Mouse (Mus musculus): ENCODE measurements around the gene Uvrag. TPM values are rescaled to one million over a fixed set of nuclear protein-coding genes. Genes with fewer than 3 reads are reported as not detected.

The Uvrag gene
- total RNA-seq, 2 experiments from 2014 or later, result 8.6 to 9.7 TPM

DNA sequence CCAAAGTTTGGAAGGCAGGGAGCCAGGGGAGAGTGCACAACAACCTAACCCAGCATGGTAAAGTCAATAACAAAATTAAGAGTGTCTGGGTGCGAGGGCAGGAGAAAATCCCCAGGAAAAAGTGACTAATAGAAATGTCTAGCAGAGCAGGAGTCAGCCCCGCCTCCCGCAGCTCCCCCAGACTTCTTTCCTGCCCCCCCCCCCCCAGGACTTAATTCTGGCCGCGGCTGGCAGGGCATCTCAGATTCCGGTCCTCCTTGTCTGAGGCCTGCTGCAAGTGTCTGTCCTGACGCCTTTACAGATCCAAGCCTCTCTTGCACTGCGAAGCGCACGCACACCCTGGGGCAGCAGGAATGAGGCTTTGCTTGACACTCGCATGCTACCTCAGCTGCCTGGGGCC is 182.8 kb downstream of the Uvrag start:
- intact Hi-C loops (cut with DNase I), result no loop called here
- no peak for DNase-seq

DNA sequence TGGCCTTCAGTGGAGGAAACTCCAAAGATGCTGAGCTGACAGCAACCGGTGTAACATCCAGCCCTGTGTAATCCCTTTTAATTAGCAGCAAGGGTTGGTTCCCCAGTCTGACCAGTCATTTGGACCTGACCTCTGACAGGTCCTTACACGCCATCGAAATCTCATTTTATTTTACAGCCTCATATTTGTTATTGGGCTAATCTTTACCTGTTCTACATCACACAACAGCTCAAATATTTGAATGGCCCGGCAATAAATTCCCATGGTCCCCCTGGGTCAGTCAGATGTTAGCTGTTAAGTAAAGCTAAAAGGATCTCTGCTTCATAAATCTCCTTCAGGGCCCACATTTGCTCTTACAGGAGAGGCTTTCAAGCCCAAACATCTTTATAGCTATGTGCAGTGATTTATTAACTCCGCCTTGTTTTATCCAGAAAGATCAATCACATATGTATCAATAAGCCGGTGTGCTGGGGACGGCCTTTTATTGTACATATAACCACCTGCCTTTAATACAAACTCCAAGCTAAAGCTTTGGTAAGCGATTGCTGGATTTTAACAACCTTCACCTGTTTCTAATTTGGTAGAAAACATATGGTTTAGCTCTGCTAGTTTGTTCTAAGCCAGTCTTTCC is 183.7 kb downstream of the Uvrag start:
- intact Hi-C loops (cut with DNase I), result no loop called here
- DNase-seq, result no peak

DNA sequence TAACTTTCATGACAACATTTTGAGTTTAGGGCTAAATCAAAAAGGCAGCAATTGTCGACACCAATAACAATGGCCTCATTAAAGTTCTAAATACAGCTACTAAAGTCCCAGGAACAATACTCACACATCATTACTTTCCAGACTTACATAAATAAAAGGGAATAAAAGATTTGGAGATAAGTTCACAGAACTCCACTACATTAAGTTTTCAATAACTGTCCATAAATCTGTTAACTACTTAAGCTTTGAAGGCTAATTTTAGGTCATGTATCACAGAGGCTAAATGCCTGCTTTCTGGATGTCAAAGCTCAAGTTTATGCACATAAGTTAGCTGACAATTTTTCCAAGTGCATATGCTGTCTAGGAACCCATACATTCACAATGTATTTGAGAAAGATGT is 184.3 kb downstream of the Uvrag start:
- no peak for DNase-seq
- intact Hi-C loops (cut with DNase I), result no loop called here

DNA sequence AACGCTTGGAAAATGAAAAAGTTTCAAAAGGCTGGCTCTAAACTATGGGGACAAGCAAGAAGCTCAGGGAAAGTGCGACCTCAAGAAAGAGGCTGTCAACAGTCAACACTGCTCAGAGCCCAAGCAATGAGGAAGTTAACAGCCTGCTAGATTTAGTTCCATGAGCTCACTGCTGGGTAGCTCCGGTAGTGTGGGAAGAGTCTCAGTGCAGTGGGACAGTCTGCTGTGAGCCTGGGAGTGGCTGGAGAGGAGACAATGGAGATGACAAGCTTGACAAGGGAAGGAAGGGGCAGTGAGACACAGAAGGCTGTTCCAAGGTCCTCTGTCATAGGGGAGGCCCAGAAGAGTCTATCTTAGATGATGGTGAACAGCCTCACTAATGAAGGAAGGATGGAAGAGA is 187.3 kb downstream of the Uvrag start:
- no peak for DNase-seq
- intact Hi-C loops (cut with DNase I), result no loop called here

DNA sequence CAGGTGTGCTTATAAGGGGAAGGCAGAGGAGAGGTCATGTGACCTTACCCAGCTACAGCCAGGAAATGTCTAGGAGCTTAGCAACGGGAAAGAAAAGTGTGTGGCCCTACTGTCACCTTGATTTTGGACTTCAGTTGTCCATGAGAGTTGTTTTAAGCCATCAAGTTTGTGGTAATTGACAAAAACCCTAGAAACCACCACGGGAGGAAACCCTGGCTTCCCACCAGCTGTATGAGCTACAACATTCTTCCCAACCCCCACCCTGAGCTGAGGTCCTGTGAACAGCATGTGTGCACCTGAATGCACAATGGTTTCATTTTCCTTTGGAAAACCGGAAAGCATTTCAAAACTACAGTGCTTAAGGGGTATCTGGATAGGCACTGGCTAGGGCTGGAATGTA is 196.0 kb downstream of the Uvrag start:
- no peak for DNase-seq
- intact Hi-C loops (cut with DNase I), result no loop called here

DNA sequence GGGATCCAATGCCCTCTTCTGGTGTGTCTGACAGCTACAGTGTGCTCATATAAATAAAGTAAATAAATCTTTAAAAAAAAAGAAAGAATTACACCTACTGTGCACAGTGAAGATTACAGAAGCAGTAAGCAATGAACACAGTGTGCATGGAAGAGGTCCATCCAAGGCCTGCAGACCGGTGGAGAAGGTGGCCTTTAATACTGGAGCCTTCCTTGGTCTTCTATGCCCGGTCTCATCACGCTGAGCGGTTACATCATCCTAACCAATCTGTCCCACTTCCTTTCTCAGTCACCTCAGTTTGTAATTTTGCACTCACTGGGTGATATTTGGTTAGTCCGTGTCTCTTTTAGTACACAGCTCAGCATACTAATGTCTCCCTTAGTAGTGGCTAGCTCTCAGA is 197.3 kb downstream of the Uvrag start:
- no peak for DNase-seq
- intact Hi-C loops (cut with DNase I), result no loop called here

DNA sequence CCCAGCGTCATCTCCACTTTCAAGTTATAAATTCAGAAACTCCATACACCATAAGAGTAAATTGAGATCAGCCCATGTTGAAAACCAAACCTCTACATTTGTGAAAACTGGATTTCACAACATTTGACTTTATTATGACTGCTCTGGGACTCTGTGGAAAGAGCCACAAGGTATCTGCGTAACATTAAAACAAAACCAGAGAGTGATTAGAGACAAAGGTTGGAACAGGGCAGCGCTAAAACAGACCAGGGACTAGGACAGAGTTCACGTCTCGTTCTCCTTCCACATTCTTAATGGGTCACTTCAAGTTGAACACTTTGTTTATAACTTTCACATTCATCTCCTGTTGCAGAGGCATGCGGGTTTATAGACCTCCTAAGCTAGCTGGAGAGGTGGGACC is 198.2 kb downstream of the Uvrag start:
- intact Hi-C loops (cut with DNase I), result no loop called here
- DNase-seq, result no peak

DNA sequence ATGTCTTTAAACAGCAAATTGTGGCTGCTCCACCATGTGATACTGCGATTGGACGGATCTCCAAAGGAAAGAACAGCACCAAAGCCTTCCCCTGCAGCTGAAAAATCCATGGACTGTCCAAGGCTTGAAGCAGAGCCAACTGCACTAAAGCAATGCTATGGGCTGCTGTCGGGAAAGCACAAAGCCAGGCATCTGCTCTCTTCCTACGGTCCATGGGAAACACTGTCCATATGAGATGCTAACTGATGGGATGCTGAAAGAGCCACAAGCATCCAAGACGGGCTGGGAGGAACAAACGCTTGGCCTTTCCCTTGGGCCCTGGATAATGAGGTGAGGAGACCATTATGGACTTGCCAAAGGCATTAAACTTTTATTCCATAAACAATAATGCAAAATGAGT is 201.7 kb downstream of the Uvrag start:
- no peak for DNase-seq
- intact Hi-C loops (cut with DNase I), result no loop called here

DNA sequence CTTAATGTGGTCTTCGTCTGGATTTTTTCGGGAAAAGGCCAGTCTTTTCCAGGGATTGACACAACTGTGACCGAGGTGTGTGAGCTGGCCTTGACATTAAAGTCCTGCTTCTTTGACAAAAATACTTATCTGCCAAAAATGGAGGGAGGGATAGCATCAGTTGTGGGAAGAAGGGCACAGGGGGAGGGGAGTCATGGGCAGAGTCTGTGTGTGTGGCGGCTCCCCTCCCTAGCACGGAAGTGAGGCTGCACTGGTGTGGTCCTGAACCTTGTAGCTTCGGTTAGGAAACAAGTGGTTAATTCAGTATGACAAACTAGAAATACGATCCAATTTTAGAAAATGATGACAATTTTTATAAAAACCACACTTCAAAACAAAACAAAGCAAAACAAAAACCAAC is 202.3 kb downstream of the Uvrag start:
- intact Hi-C loops (cut with DNase I), result no loop called here
- DNase-seq, result no peak

DNA sequence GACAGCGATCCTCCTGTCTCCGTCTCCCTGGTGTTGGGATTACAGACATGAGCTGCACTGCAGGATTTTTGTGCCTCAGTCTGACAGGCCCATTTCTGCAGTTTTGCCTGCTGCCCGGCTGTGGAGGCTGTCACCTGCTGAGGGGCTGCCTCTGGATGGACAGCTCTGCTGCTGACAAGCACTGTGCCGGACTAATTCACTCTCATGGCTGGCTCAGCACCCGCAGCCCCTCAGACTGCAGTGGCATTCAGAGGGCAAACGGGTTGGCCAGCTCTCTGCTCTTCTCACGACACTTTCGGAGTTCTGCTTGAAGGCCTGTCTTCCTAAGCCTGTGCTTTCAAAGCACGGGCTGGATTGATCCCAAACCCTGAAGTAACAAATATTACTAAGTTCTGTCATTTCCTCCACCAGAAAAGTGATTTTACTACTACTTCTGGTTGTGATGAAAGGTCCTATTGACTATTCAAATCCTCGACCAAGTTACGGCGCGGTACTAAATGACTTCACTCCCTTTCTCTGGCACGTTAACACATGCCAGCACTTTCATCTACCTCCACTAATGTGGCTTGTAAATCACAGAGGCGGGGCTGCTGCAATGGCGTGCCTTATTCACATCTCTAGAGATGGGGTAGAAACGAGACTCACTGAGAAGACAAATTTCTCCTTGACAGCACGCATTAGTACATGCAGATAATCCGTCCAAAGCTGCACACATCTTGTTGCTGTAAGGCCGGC is 203.7 kb downstream of the Uvrag start:
- intact Hi-C loops (cut with DNase I), result no loop called here
- DNase-seq, result no peak

DNA sequence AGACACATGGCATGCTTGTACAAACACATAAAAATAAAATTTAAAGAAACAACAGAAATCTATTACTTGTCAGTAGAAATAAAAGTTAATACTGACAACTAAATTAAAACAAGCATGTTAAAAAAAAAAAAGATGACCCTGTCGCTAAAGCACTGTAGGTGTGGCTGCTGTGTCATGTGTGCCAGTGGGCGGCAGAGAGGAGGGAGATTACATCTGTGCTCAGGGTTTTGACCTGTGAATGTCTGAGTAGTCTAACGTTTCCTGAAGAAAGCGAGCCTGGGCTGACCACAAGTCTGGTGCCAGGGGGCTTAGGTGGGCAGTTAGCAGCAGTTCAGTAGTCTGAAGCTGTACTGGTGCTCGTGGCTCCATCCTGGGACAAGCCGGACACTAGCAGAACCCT is 205.2 kb downstream of the Uvrag start:
- intact Hi-C loops (cut with DNase I), result no loop called here
- no peak for DNase-seq

DNA sequence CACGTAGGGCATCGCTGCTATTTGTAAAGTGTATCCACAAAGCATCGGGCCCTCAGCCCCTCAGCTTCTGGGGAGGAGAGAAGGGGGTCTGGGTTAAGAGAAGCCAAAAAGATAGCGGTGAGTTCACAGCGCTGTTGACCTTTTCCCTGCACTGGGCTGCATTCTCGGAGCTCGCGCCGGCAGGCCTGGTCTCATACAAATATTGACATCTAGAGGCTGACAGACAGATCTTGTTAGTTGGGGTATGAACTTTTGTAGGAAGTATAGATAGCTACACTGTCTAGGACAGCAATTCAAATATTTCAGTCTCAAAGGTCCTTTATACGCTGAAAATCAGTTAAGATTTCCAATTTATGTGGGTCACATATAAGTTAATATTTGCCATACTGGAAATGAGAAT is 205.7 kb downstream of the Uvrag start:
- no peak for DNase-seq
- intact Hi-C loops (cut with DNase I), result no loop called here

DNA sequence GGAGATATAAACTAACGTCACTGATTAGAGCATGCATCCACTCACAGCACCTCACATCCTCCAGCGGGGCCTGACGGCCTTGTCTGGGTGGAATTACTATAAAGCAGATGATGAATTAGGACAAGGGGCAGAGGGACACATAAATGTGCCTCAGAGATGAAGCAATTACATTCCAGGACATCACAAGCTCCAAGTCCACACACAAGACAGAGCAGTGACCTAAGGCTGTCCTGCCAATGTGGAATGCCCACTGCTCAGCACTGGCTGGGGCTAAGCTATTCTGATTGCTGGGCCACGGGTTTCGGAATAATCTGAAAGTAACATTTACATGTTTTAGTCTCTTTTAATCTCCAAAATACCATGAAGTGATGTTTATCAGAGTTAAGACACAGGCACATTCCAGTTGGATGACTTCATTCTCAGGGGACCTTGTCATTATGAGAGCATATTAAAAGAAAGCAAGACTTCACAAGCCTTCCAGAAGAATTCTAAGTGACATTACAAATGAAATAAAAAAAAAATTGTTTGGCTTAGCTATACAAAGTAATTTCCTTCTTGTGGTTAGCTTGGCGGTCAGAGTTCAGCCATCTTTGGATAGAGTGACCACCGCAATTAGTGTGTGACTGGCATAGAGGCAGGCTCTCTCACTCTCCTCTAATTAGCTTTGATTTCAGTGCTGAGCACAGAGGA is 212.5 kb downstream of the Uvrag start:
- intact Hi-C loops (cut with DNase I), result no loop called here
- DNase-seq, result no peak

DNA sequence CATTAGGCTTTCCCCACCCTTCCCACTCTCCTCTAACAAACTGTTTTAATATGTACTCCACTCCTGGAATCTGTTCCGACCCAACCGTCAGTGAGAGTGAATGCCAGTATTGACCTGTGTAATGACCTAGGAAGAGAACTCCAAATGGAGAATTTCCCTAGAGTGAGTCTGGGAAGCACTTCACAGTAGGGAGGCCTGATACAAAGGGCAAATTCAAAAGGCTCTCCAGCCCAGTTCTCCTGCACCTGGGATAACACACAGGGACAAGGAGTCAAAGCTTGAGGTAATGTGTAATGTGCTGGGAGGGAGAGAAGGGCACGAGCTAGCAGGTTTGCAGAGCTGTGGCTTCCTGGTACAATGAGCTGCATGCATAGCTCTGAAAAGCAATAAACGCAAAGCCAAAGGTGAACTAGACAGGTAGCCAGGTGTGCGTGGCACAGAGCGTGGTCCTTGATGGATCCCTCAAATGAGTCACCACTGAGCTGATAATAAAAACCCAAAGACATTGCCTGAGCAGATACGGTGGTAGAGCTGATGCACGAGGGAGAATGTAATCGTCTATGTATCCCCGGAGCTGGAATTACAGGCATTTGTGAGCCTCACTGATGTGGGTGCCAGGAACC is 213.9 kb downstream of the Uvrag start:
- DNase-seq, result no peak
- intact Hi-C loops (cut with DNase I), result no loop called here

DNA sequence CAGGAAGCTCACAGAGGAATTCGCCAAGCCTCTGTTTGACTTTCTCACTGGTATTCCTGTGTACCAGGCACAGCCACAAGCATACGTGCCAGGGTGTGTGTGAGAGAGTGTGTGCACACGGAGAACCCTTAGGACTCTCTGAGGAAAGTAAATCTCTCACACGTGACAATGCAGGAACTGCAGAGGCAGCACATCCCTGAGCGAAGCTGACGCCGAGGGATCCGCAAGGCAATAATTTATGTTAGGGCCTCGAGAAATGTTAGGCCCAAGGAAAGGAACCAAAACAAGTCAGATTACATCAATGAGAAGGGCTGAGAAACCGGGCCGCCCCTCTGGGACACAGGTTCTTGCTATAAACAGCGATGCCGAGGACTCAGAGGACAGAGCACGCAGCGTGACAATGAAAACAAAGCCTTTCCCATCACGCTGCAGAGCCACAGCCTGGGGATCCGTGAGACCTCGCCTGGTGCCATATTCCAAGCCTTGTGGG is 216.5 kb downstream of the Uvrag start:
- DNase-seq, result no peak
- intact Hi-C loops (cut with DNase I), result no loop called here

DNA sequence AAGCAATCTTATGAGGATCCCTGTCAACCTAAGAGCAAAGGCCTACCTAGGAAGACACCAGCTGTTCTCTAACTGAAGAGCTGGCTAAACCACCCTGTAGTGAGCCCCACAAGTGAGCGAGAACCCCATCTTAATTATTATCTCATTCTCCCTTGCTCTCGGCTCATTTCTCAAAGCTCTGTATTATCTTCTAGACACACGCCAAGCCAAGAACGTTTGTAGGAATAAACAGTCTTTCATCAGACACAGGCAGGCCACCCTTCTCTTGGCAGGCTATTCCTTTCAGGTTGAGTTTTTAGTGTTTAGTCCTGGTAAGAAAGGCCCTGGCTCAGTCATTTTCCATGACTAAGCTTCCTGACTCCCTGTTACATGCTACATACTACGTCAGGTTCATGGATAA is 218.0 kb downstream of the Uvrag start:
- no peak for DNase-seq
- intact Hi-C loops (cut with DNase I), result no loop called here

DNA sequence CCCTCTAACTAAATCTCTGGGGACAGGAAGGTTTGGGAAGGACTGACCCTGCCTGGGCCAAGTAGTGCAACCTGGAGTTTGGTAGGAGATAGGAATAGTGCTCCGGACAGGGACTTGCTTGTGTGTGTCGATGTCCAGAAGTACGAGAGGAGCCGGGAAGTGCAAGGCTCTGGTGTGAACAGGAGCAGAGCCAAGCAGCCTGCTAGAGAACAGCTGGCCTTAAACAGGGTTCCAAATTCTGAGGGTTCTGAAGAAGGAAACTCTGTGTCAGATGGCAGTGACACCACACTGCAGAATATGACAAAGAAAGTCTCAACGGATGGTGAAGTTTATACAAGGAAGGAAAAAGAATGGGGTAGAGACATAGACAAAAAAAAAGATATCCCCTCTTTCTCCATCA is 223.5 kb downstream of the Uvrag start:
- intact Hi-C loops (cut with DNase I), result no loop called here
- no peak for DNase-seq

DNA sequence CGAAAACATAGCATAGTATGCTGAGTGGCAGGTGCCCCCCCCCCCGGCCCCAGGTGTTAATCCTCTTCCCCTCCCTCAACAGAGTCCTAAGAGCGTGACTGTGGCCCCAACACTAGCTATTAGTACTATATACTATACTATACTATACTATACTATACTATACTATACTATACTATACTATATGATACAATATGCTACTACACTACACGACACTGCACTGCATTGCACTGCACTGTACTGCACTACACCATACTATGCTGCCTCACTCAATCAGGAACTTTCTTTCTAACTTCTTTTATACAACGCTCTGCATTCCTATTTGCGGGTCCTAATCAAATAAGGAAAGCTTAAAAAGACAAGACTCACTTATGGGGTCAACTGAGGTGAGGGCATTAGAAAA is 224.4 kb downstream of the Uvrag start:
- DNase-seq, result no peak
- intact Hi-C loops (cut with DNase I), result no loop called here

DNA sequence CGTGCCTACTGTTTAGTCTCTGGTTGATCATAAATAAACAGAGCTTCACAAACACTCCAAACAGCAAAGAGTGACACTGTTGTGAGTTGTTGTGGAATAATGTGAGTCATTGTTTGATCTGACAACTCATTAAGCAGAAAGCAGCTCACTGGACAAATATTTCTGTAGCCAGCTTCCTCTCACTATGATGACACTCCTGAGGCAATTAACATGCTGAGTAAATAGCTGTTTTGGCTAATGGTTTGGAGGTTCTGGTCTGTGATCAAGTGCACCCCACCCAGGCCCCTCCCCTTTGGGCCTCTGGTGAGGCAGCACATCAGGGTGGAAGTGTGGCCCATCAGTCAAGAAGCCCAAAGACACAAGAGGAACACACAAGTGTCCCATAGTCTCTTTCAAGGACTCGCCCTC is 228.0 kb downstream of the Uvrag start:
- DNase-seq, result no peak

DNA sequence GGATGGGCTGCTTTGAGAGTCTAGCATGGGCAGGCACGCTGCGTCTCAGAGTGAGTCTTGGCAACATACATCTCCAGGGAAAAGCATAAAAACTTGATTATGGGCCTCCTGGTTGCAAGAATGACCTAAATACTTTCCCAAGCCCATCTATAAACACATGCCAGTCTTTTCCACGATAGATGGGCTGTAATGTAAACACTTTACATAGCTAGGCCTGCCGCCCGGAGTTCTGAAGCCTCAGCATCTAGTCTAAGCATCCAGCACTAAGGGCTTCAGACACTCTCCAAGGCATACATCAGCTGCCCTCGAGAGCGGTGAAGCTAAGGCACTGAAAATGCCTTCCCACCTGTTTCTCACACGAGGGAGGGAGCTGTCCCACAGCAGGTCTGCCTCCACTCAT is 229.7 kb downstream of the Uvrag start:
- intact Hi-C loops (cut with DNase I), result no loop called here
- no peak for DNase-seq

More for the DNA sequence above, 228.0 kb downstream of the Uvrag start:
- intact Hi-C loops (cut with DNase I), result no loop called here

DNA sequence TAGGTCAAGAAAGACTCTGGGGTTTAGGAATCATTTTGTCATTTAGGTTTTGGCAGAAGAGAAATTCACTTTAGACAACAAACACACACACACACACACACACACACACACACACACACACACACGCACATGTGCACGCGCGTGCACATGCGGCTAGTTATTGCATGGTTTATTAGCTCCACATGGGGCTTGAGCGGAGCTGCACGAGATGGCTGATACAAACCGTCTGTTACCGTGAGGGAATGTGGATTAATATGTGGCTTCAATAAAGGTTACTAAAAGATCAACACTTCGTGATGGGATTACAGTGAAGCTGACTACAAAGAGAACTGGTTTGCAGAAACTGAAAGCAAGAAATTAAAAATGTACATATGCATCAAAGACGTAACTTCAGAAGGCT is 230.2 kb downstream of the Uvrag start:
- intact Hi-C loops (cut with DNase I), result no loop called here
- no peak for DNase-seq
